Mouse (Mus musculus): ENCODE measurements around the gene Zfp775.
"Not testable (repeated sequence)": the region's sequence is repeated elsewhere in the genome, so short reads cannot be mapped to it uniquely, and the experiment has no call there.

Zfp775 gene

GRCm38 (mm10) chr6:48589194-48589750 is 12.6 kb upstream of the Zfp775 start, which contains the start of gene Gm45021:
TSS of gene Gm45021 (plus strand) at chr6:48589610.
- DNase-seq (ENCODE audit: inconsistent age in 2 of 2, low spot score in 1 of 2) = no peak

DNA sequence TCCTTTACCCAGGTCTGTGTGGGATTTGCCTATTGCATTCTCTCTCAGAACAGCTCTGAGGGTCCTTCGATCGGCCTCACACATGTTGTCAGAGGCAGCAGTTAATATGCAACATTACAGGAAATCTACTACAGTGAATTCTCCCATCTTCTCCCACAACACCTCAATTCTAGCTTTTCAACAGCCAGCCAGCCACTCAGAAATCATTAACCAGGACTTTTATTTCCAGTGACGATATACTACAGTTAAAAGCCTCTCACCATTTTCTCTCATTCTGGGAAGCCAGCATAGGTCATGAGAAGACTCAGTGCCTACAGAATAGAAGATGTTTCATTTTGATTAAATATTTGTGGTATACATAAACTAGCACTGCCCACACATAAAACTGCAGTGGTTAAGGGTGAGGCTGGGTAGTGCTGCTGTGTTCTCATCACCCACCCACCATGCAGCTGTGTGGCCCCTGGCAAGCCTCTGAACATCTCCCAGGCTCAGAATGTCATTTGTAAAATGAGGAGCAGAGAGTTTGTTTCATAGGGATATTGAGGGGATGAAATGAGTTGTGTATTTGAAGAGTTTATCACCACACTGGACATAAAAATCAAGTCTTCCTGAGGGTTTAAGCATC is 10.5 kb upstream of the Zfp775 start:
- no peak for DNase-seq (ENCODE audit: inconsistent age in 2 of 2, low spot score in 1 of 2)

GRCm38 (mm10) chr6:48591871-48592270 is 10.0 kb upstream of the Zfp775 start:
- DNase-seq (ENCODE audit: inconsistent age in 2 of 2, low spot score in 1 of 2) = no peak

DNA sequence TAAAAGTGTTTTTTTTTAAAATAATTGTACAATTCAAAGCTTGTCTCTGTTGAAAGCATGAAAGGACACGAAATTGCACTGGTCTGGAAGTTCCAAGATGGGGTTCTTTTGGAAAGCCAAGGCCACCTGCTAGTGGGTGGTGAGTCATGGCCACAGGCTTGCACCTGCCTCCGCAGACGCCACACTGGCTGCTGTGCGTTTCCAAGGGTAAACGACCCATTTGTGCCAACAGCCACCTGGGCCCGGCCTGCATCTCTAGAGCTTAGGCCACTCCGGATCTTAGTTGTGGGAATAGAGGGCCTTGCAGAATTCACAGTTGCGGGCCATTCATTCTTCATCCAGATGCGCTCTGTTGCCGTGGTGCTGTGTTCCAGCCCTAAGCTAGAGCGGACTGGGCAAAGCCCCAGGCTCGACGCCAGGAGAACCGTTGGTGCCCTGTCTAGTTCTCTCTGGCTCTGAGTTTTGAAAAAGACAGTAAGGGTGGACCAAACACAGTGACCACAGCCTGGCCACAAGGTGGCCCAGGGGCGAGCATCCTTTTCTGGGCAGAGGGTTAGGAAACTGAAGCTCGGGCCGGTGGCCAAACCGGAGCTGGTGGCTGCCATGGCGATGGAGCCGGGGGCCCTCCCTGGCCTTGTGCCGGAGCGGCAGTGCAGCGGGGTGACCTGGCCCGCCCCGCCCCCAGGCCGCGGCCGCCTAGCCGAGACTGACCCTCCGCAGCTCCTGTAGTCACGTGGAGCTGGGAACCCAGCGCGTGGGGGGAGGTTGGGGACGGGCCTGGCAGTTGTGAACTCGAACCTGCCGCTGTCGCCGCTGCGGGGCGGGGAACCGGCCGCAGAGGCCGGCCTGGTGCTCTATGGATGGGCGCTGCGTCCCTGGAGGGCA is 8.5 kb upstream of the Zfp775 start, which contains the start of the genes Repin1 and Gm44965:
Gene Repin1, plus strand, starts transcription at position 726 of the 885 bp plus-strand sequence.
Gene Gm44965, plus strand, starts transcription at position 784 of the 885 bp plus-strand sequence.
- peak; percentile 96 to 99 for DNase-seq (ENCODE audit: inconsistent age in 2 of 2, low spot score in 1 of 2)

GRCm38 (mm10) chr6:48594043-48594738 is 7.7 kb upstream of the Zfp775 start:
- peak; percentile 78 to 89 for DNase-seq (ENCODE audit: inconsistent age in 2 of 2, low spot score in 1 of 2)

DNA sequence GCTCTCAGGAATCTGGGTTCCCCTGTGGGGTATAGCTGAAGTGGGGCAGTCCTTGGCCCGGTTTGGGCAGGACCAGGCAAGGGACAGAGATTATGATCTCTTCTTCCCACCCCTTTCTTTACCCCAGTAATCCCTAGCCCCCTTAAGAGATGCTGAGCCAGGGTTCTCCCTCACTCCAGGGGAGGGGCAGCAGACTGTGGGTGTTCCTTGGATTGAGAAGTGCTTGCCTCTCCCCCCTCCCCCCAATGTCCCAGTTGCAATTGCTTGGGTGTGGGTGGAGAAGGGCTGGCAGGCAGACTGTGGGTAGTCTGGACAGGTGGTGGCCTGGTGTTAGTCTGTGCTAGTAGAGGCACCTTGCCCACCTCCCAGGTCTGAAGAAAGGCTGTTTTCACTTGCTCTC is 6.6 kb upstream of the Zfp775 start:
- DNase-seq (ENCODE audit: inconsistent age in 2 of 2, low spot score in 1 of 2) = peak in 1 of 2 experiments; percentile 70

DNA sequence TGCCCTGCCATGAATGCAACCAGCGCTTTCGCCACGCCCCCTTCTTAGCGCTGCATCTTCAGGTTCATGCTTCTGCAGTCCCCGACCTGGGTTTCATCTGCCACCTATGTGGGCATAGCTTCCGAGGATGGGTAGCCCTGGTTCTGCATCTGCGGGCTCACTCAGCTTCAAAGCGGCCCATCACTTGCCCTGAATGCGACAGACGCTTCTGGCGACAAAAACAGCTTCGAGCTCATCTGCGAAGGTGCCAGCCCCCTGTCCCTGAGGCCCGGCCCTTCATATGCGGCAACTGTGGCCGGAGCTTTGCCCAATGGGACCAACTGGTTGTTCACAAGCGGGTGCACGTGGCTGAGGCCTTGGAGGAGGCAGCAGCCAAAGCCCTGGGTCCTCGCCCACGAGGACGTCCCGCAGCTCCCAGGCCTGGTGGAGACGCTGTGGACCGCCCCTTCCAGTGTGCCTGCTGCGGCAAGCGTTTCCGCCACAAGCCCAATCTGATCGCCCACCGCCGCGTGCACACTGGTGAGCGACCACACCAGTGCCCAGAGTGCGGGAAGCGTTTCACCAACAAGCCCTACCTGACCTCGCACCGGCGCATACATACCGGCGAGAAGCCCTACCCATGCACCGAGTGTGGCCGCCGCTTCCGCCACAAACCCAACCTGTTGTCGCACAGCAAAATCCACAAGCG is 5.2 kb upstream of the Zfp775 start:
- DNase-seq (ENCODE audit: inconsistent age in 2 of 2, low spot score in 1 of 2) = no peak

- no peak for DNase-seq (ENCODE audit: inconsistent age in 2 of 2, low spot score in 1 of 2)
Observed at GRCm38 (mm10) chr6:48597233-48597625, 4.6 kb upstream of the Zfp775 start.

- peak in 1 of 2 experiments; percentile 60 for DNase-seq (ENCODE audit: inconsistent age in 2 of 2, low spot score in 1 of 2)
Observed at GRCm38 (mm10) chr6:48600594-48600993, 1.3 kb upstream of the Zfp775 start.

DNA sequence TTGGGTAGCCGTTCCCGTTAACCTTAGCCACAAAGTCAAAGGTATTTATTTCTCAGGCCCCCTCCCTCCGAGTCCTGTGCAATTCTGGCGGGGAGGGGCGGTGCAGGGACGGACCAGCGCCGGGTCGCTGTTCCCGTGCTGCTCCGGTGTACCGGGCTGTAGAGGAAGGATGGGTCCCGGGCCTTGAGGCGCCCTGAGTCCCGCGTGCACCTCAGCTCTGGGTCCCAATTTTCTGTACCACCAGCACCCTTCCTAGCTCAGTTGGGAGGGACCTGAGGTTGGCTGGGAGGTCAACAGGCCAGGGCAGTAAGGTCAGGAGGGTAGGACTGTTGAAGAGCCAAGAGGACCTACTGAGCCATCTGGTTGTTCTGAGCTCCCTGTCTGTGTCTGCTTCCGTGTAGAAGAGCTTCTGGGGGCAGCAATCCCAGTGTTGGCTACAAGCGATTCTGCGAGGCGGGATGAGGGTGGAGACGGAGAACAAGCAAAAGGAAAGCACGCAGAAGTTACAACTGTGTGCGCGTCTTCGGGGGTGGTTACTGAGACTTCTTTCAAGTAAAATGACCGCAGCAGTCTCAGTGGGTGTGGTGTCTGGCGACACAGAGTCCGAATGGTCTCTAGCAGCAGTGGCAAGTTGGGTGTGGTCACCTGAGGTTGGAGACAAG is 348 bp downstream of the Zfp775 start:
- peak in 1 of 2 experiments; percentile 55 for DNase-seq (ENCODE audit: inconsistent age in 2 of 2, low spot score in 1 of 2)

- DNase-seq (ENCODE audit: inconsistent age in 2 of 2, low spot score in 1 of 2) = peak; percentile 71 to 86
Observed at GRCm38 (mm10) chr6:48608124-48608523, 6.3 kb downstream of the Zfp775 start.

- no peak for DNase-seq (ENCODE audit: inconsistent age in 2 of 2, low spot score in 1 of 2)
Observed at GRCm38 (mm10) chr6:48609512-48609911, 7.6 kb downstream of the Zfp775 start.

DNA sequence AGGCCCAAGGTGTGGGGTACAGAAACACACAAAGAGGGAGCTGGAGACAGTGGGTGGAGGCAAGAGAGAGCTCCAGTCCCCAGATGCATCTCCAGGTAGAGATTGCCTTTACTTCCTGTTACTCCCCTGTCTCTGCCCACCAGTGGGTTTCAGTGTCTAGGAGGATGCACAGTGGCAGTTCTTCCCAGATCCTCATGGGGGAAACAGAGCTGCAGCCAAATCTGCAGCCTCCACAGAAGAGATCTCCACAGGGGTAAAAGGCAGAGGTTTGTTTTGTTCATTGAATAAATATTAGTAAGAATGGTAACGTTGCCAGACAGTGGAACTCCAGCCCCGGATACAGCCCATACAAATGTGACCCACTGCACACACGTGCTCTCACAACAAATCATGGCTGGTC is 8.8 kb downstream of the Zfp775 start:
- no peak for DNase-seq (ENCODE audit: inconsistent age in 2 of 2, low spot score in 1 of 2)

- DNase-seq (ENCODE audit: inconsistent age in 2 of 2, low spot score in 1 of 2) = peak in 1 of 2 experiments; percentile 55
Observed at GRCm38 (mm10) chr6:48613464-48613863, 11.6 kb downstream of the Zfp775 start.

GRCm38 (mm10) chr6:48614756-48615155 is 12.9 kb downstream of the Zfp775 start:
- DNase-seq (ENCODE audit: inconsistent age in 2 of 2, low spot score in 1 of 2) = no peak

GRCm38 (mm10) chr6:48620031-48620430 is 18.2 kb downstream of the Zfp775 start:
- DNase-seq (ENCODE audit: inconsistent age in 2 of 2, low spot score in 1 of 2) = no peak

DNA sequence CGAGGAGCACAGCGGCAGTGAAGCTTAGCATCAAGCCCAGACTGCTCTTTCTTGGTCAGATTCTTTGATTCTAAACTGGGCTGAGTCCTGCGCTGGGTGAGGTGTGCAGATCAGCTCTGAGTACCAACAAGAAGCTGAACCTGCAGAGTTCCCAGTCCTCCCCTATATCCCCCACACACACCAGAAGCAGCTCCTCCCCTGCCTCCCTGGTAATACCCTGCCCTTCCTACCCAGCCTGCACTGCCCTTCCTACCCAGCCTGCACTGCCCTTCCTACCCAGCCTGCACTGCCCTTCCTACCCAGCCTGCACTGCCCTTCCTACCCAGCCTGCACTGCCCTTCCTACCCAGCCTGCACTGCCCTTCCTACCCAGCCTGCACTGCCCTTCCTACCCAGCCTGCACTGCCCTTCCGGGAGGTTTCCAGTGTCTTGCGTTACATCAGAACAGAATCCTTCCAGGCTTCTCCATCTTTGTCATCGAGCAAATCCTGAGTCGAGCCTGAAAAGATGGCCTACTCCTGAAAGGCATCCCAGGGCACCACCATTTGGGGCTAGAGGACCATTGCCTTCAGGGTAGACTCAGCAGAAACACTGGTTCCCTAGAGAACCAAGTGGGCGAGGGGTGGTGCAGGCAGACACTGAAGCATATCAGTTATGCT is 20.5 kb downstream of the Zfp775 start:
- not testable (repeated sequence) for DNase-seq (ENCODE audit: inconsistent age in 2 of 2, low spot score in 1 of 2)

- peak; percentile 66 to 81 for DNase-seq (ENCODE audit: inconsistent age in 2 of 2, low spot score in 1 of 2)
Observed at GRCm38 (mm10) chr6:48623460-48623859, 21.6 kb downstream of the Zfp775 start.

- DNase-seq (ENCODE audit: inconsistent age in 2 of 2, low spot score in 1 of 2) = no peak
Observed at GRCm38 (mm10) chr6:48626464-48626863, 24.6 kb downstream of the Zfp775 start, which contains the start of gene AI854703. TSS of gene AI854703 (plus strand) at chr6:48626764.

Data from adrenal gland, adult (tissue).